Mouse (Mus musculus): ENCODE results near the gene Arid2.

DNA sequence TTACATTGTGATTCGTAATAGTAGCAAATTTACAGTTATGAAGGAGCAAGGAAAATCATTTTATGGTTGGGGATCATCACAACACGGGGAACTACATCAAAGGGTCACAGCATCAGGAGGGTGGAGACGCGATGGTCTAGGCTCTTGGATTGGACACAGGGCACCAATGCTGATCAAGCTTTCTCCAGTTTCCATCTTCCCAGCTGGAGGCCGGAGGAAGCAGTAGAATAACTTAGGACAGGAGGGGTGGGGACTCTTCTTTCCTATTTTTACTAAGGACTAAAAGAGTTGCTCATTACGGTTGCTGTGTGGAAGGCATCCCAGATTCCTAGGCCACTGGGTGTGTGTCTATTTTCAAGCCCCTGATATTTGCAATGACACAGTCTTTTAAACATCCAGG lies 43.1 kb upstream of the Arid2 start:
- TF ChIP-seq GATA1 (IDR thresholded peaks at IDR 0.05; ENCODE audit: borderline replicate concordance, low read length): no peak
- no peak for TF ChIP-seq FLI1 (IDR thresholded peaks at IDR 0.05; ENCODE audit: low read length)
